Mouse (Mus musculus): ENCODE data around the gene Fam129c. TPM values are rescaled to one million over a fixed set of nuclear protein-coding genes. Genes with fewer than 3 reads are reported as not detected.

Fam129c gene
- total RNA-seq, 2 experiments from 2014 or later, result 3.3 TPM

DNA sequence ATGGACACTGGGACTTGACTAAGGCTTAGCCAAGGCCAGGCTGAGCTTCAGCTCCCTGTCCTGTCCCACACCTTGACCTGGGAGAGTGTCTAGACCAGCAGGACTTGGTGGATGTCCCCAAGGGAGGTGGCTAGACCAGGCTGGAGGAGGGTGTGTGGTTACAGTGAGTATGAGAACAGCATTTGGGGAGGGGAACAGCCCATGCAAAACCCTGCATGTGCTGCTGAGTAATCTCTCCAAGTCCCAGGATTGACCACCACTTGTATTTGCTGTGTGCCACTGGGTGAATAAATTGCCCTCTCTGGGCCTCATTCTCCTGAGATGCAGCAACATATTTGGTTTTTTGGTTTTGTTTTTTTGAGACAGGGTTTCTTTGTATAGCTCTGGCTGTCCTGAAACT, 927 bp downstream of the Fam129c start:
- intact Hi-C loops (cut with DNase I), result no loop called here
- DNase-seq (ENCODE audit: low spot score in 2 of 2), result no peak

DNA sequence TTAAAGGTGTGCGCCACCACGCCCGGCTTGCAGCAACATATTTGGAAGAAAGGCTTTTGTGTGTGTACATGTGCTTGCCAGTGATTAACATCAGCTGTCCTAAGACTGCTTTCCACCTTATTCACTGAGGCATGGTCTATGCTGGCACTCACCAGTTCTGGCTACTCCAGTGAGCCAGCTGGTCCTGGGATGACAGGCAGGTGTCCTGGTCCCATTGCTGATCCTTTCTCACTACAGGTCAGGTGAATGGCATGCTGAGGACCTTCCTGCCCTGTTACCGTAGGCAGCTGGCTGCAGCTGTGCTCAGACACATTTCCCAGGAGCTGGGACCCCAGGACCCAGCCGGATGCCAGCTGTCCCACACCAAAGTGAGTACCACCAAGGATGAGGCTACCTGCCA, 1.4 kb downstream of the Fam129c start:
- no peak for DNase-seq (ENCODE audit: low spot score in 2 of 2)
- intact Hi-C loops (cut with DNase I), result no loop called here

DNA sequence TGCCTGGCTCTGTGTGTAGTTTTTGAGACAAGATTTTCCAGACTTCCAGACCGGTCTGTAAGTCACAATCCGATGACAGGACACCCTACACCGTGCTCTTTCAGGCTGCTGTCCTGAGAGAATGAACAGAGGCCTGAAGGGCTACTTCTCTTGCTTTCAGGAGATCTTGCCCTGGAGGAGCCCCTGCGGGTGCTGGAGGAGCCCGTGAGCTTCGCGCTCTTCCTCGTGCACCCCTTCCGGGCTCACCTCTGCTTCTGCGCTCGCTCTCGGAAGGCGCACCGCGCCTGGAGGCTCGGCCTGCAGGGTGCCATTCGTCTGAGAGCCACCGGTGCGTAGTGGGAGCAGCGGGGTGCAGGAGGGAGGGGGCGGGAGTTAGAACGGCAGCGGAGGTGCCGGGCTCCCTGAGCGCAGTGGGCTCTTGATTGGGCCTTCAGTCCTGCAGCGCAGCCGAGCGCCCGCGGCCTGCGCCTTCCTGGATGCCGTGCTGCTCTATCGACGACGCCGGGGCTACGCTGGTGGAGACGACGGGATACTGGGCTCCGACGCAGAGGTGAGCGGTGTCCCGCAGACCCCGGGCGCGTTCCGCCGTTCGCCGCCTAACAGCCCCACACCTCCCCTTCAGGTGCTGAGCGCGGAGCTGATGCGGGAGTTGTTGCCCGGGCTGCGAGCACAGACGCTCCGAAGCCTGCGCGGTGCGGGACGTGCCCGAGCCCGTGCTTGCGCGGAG, 4.7 kb downstream of the Fam129c start:
- intact Hi-C loops (cut with DNase I), result loop anchor here (5.0 kb wide), 1 partner anchor 160 kb away; no protein-coding TSS in a partner anchor
- no peak for DNase-seq (ENCODE audit: low spot score in 2 of 2)

DNA sequence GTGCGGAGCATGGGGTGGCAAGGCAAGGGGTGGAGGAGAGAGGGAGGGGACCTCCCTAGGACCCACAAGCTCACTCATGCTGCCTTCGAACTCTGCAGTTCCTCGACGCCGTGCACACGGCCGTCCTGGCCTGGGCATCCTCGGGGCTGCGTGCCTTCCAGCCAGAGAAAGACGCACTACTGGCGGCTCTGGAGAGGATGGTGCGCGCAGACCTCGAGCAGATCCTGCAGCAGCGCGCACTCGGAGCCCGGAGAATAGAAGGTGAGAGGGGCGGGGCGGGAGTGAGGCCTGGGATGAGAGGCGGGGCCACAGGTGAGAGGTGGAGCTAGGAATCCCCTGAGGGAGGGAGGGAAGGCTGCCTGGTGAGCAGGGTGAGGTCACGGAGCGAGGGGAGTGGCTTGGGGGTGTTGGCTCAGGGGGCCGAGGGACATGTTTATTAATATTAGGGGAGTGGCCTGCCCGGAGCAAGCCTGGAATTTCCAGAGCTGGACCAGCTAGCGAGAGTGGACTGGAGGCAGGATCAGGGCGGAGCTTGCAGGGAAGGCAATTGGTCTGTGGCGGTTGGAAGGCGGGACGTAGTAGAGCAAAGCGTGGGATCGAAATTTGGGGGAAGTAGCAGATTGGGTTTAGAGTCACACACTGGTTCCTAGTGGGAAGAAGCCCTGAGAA, 5.4 kb downstream of the Fam129c start:
- intact Hi-C loops (cut with DNase I), result loop anchor here (5.0 kb wide), 1 partner anchor 160 kb away; no protein-coding TSS in a partner anchor
- DNase-seq (ENCODE audit: low spot score in 2 of 2), result peak in 1 of 2 experiments; percentile 53

DNA sequence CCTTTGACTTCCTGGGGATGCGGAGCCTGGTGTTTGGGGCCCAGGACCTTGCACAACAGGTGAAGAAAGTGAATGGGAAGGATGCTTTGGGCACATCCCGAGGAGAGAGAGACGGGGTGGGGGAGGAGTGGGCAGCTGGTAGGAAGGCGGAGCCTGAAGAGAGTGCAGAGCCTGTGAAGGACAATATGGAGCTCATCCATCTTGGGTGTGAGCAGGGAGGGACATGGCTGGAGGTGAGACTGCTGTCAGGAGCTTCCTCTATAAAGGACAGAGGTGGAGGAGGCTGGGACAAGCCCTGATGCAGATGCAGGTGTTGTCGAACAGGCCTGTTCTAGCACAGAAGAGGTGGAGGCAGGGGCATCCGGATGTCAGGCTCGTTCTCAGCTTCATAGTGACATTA, 6.6 kb downstream of the Fam129c start:
- no peak for DNase-seq (ENCODE audit: low spot score in 2 of 2)
- intact Hi-C loops (cut with DNase I), result loop anchor here (5.0 kb wide), 1 partner anchor 162 kb away; no protein-coding TSS in a partner anchor

GRCm38 (mm10) chr8:71610822-71611651, 13.6 kb downstream of the Fam129c start, which contains the start of gene Colgalt1:
Gene Colgalt1, plus strand, starts transcription at chr8:71610998.
- intact Hi-C loops (cut with DNase I), result loop anchor here (1.0 kb wide), 1 partner anchor 18 kb away; no protein-coding TSS in a partner anchor

DNA sequence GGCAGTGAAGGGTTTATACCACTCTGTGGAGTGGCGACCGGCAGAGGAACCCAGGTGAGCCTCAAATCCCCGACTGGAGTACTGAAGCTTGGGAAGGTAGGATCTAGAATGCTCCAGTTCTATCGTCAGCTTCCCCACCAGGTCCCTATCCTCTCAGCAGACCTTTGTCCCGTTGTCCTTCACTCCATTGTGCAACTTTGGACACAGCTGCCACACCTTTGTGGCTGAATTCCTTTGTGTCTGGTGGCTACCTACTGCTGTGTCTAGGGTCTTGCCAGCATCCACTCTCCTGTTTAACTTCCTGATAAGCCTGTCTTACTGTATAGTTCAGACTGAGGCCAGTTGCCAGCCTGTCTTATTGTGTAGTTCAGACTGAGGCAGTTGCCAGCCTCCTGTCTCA, 14.7 kb downstream of the Fam129c start:
- intact Hi-C loops (cut with DNase I), result no loop called here
- DNase-seq (ENCODE audit: low spot score in 2 of 2), result no peak

More at GRCm38 (mm10) chr8:71610822-71611651, 13.6 kb downstream of the Fam129c start, which contains the start of gene Colgalt1:
- peak; percentile 97 to 99 for DNase-seq (ENCODE audit: low spot score in 2 of 2)

DNA sequence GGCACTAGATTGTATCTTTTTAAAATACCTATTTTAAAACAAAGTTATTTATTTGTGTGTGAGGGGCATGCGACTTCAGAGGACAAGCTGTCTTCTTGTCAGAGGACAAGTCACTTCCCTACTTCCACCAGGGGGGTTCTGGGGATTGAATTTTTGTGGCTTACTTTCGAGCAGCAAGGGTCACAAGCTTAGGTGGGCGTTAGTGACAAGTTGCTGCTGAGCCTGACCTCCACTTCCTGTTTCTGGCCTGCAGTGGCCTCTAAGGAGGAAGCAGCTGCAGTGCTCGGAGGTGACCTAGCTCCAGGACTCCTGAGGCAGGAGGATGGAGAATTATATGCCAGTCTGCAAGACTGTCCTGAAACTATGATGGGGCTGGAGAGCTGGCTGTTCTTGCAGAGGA, 16.0 kb downstream of the Fam129c start:
- DNase-seq (ENCODE audit: low spot score in 2 of 2), result peak in 1 of 2 experiments; percentile 42
- intact Hi-C loops (cut with DNase I), result no loop called here

DNA sequence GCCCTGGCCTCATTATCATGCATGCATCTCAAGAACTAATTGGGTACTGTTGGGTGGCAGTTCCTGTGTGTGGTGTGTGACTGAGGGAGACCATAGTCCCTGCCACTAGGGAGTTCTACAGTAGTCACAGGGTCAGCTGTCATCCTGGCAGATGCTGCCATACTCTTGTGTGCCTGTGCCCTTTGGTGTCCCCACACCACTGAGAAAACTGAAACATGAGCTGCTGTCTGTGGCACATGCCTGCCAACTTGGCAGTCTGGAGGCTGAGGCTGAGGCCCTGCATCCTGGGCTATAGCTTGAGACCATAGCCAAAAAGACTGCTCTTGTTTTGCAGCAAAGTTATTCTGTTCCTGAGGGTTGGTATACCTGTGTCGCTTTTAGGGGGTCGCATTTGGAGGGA, 22.3 kb downstream of the Fam129c start:
- intact Hi-C loops (cut with DNase I), result no loop called here
- DNase-seq (ENCODE audit: low spot score in 2 of 2), result no peak

- DNase-seq (ENCODE audit: low spot score in 2 of 2), result no peak
- intact Hi-C loops (cut with DNase I), result no loop called here
Observed at GRCm38 (mm10) chr8:71625088-71625487, 27.6 kb downstream of the Fam129c start.

DNA sequence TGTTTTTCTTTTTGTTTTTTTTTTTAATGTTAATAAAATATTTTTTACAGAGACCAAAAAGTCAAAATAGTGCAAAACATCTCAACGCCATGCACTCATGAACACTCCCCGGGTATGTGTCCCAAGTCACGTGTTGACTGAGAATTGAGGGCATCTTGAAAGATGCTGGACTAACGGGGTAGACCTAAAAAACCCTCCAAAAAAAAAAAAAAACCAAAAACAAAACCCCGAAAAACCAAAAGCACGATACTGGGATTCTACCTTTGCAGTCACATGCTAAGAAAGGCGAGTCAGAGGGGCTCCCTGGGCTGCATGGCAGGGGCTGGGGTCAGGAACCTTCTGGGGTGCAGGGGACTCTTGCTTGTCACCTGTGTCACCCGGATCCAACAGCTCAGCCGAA, 29.3 kb downstream of the Fam129c start:
- DNase-seq (ENCODE audit: low spot score in 2 of 2), result no peak
- intact Hi-C loops (cut with DNase I), result no loop called here

DNA sequence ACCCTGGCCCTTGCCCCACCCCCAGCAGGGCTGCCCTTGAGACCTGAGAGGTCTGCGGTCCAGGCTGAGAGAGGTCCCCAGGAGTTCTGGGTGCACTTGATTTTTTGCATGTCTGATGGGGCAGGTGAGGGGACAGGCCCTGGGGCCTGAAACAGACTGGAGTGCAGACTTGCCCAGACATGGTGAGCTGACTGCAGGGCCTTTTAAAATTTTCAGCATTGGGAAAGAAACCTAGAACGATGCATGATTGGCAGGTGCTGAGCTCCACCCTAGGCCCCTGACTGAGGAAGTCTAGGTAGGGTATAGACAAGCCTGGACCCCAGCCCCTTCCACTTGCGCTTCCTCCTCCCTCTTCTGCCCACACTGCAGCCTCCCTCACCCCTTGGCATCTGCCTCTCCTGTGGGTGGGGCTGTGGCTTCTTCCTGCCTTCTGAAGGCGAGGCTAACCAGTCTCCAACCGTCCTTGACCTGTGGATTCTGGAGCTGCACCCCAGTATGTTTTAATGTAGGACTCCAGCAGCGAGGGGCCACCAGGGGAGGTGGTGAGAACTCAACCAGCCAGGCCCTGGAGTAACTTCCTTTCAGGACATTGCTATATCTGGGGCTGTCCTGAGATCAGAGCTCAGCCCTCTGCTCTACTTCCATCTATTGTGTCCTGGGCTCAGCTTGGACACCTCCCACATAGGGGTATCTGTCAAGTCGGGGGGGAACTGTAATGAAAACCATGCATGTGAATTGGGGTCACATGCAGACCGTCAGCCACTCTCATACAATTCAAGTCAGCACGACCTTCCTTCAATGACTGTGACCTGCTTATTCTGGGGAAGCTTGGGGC, 30.0 kb downstream of the Fam129c start:
- no peak for DNase-seq (ENCODE audit: low spot score in 2 of 2)
- intact Hi-C loops (cut with DNase I), result no loop called here

DNA sequence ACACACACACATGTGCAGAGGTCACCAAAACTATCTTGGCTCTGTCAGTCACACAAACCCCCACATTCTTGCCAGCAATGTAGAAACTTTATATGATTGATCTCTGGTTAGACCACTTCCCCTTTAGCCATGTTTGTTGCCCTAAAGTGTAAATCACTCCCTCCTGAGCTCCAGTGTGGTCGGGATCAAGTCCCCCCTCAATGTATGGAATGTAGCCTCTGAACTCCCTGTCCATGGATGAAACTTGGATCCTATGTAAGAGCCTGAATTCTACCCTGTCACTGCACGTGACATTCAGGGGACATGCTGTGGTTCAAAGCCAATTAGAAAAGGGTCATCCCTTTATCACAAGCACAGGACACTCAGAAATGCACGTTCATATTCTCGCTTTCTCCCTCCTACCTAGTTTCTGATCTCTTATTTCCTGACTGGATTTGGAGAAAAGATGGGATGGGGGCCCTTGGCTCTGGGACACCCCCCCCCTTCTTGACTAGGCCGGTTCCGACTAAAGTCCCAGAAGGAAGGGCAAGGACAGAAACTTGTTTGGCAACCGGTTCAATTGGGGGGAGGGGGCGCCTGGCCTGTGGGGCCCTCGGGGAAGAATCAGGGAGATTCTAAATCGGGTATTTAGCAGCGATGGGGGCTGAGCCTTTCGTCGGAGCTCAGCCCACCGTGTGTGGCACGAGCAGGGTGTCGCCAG, 31.1 kb downstream of the Fam129c start:
- intact Hi-C loops (cut with DNase I), result loop anchor here (1.0 kb wide), 1 partner anchor 17 kb away; no protein-coding TSS in a partner anchor
- no peak for DNase-seq (ENCODE audit: low spot score in 2 of 2)

- intact Hi-C loops (cut with DNase I), result loop anchor here (1.0 kb wide), 1 partner anchor 18 kb away; no protein-coding TSS in a partner anchor
- DNase-seq (ENCODE audit: low spot score in 2 of 2), result peak; percentile 88 to 94
Observed at GRCm38 (mm10) chr8:71629096-71629697, 31.7 kb downstream of the Fam129c start.

- no peak for DNase-seq (ENCODE audit: low spot score in 2 of 2)
Observed at GRCm38 (mm10) chr8:71629781-71630212, 32.3 kb downstream of the Fam129c start.

DNA sequence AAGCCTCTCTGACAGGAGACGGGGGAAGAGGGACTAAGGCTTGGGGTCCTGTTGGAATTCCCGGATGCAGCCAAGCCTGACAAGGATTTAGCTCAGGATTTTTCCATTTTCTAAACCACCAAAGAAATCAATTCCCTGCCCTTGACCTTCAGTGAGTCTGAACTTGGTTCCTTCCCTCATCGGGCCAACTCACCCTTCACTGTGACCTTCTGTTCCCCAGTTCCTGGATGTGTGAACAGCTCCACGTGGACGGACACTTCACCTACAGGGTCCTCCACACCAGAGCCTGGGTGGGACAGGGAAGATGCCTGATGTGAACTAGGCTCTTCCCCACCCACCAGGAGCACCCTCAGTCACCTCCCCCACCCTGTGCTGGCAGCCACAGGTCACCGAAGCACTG, 33.3 kb downstream of the Fam129c start:
- intact Hi-C loops (cut with DNase I), result no loop called here

More at GRCm38 (mm10) chr8:71629781-71630212, 32.3 kb downstream of the Fam129c start:
- intact Hi-C loops (cut with DNase I), result loop anchor here (1.0 kb wide), 1 partner anchor 18 kb away; no protein-coding TSS in a partner anchor

GRCm38 (mm10) chr8:71631897-71632296, 34.4 kb downstream of the Fam129c start:
- intact Hi-C loops (cut with DNase I), result no loop called here

More for the DNA sequence above, 33.3 kb downstream of the Fam129c start:
- DNase-seq (ENCODE audit: low spot score in 2 of 2), result no peak

DNA sequence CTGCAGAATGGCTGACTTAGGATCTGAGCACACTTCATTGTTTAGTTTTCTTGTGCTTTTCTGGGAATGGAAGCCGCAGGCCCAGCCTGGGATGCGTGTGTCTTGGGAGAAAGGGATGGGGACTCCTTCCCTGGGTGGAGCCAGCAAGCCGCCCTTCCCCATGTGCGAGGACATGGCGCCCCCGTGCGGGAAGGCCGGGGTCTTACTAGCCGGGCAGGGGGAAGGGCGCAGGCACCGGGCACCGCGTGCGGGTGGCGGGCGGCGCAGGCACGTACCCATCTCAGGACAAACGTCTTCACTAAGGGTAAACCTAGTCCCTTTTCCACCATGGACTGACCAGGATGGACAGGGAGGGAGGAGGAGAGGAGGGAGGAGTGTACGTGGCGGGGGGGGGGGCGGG, 35.7 kb downstream of the Fam129c start:
- intact Hi-C loops (cut with DNase I), result no loop called here
- no peak for DNase-seq (ENCODE audit: low spot score in 2 of 2)

More at GRCm38 (mm10) chr8:71631897-71632296, 34.4 kb downstream of the Fam129c start:
- no peak for DNase-seq (ENCODE audit: low spot score in 2 of 2)
